Mouse (Mus musculus) brain, embryonic 14.5 days (tissue): ENCODE measurements around the gene Acta1.

ENCODE experiments used
- CTCF ChIP-seq: fragments of 200-500 bp; IDR thresholded peaks from 2 replicates; pipeline ENCODE4 v1.5.1; 2012; ENCODE audit warnings: inconsistent platforms, mild to moderate bottlenecking, moderate library complexity, borderline replicate concordance; ENCODE audit not compliant: insufficient read depth, insufficient read length; ENCODE audit errors: extremely low read depth
- POLR2A ChIP-seq: fragments of 200-500 bp; IDR thresholded peaks from 2 replicates; pipeline ENCODE4 v1.6.1; 2012; ENCODE audit warnings: mild to moderate bottlenecking, inconsistent platforms, borderline replicate concordance; ENCODE audit not compliant: poor library complexity, insufficient read depth, insufficient read length, severe bottlenecking; ENCODE audit errors: extremely low read depth

DNA sequence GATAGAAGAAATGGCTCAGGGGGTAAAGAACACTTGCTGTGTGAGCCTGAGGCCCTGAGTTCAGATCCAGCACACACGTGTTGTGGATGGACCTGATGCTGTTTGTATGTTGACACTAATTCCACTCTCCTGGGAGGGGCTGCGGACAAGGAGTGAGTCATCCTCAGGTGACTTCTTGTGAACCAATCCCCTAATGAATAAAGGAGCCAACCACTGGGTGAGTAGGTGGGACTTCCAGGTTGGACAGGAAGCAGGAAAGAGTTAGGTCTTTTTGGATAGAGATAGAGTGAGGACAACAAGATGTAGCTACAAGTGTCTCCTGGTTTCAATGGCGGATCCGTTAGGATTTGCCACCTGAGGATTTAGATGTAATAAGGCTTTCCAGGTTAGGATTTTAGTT lies 45.2 kb downstream of the Acta1 start:
- no peak for TF ChIP-seq CTCF
- no peak for TF ChIP-seq POLR2A
